Mouse (Mus musculus) inflammation-experienced regulatory T-cells (primary cell): Measurements from ENCODE around the gene Gm21294. TPM values are rescaled to one million over a fixed set of nuclear protein-coding genes. Genes with fewer than 3 reads are reported as not detected.

Experiments
- polyA plus RNA-seq, 2 experiments: library from polyadenylated mRNA; unstranded; fragments of 100-300 nt; shearing (Covaris generic); gene quantifications; one replicate each; pipeline ENCODE4 v1.2.1; 2017

Gm21294 gene
- not detected for polyA plus RNA-seq

DNA sequence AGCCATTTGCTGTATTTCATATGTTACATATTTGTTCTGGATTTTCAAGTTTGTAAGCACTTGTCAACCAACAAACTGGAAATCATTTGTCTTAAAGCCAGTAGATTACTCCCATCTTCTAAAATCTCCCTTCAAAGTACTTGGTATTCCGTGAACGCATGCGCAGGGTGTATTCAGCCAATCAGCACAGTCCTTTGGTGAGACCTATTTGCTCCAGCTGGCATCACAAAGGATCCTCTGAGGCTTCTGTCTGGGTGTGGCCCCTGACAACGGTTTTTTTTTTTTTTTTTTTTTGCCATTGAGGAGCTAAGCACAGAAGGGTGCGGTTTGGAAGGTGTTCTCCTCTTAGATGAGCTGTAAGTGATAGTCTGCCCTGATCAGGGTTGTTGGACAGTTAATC lies at the start of gene Gm21294:
TSS of gene Gm21294 (plus strand) at position 301 of the 400 bp plus-strand sequence.

